17 mouse cellular contexts compared by ENCODE assay signal in genomic region chr12:85264940-85265339, GRCm38 (mm10). TPM values are rescaled to one million over a fixed set of nuclear protein-coding genes. Genes with fewer than 3 reads are reported as not detected.
A peak's percentile ranks its signal among the peaks of the same experiment; 100 is the strongest.
DNase-seq lines count a peak whose midpoint lies in the region; ATAC-seq and TF ChIP-seq lines count a peak whose summit lies in the region.
"Had no signal": no experiment of that assay in that cellular context is flagged by ENCODE, and none has a peak within 500 bp of the region (broad histone marks: within the 10 kb centered on the region; RNA-seq: fewer than 3 reads in every experiment).

No protein-coding gene starts in this region.

- no peak overlapping the region for H3K4me2 ChIP-seq in kidney, embryonic 14.5 days (replicated peaks; ENCODE audit: low read depth, low read length)
- no peak overlapping the region for H3K4me2 ChIP-seq in embryonic facial prominence, embryonic 11.5 days (ENCODE audit: low read depth, low read length)
- H3K4me2 ChIP-seq in limb, embryonic 14.5 days (replicated peaks; ENCODE audit: low read depth, low read length, severe bottlenecking) = no peak overlapping the region
- H3K4me2 ChIP-seq: embryonic facial prominence, embryonic 15.5 days; heart, embryonic 15.5 days; kidney, embryonic 15.5 days; neural tube, embryonic 13.5 days had no signal

- H3K4me1 ChIP-seq in kidney, embryonic 14.5 days (ENCODE audit: control insufficient read depth, insufficient read depth, low read length) = peaks cover 12% of the 10 kb centered on the region
- H3K4me1 ChIP-seq in embryonic facial prominence, embryonic 11.5 days (ENCODE audit: control insufficient read depth, insufficient read depth, low read length) = no peaks in the 10 kb centered on the region
- H3K4me1 ChIP-seq in limb, embryonic 14.5 days (ENCODE audit: control insufficient read depth, insufficient read depth, low read length) = peaks cover 30% of the 10 kb centered on the region

- H3K27me3 ChIP-seq in kidney, embryonic 14.5 days (ENCODE audit: control insufficient read depth, insufficient read depth, low read length) = no peaks in the 10 kb centered on the region
- H3K27me3 ChIP-seq in embryonic facial prominence, embryonic 11.5 days (ENCODE audit: control insufficient read depth, insufficient read depth, low read length) = no peaks in the 10 kb centered on the region
- no peaks in the 10 kb centered on the region for H3K27me3 ChIP-seq in limb, embryonic 14.5 days (ENCODE audit: control insufficient read depth, insufficient read depth, low read length)
- H3K27me3 ChIP-seq: embryonic facial prominence, embryonic 15.5 days; heart, embryonic 15.5 days; kidney, embryonic 15.5 days; neural tube, embryonic 13.5 days had no signal

- 17% methylated on average over 7 of the region's 7 CpGs for WGBS in kidney, embryonic 14.5 days
- 18% methylated on average over 7 of the region's 7 CpGs for WGBS in embryonic facial prominence, embryonic 11.5 days
- WGBS in limb, embryonic 14.5 days = 19% methylated on average over 7 of the region's 7 CpGs

- no peak overlapping the region for H3K4me3 ChIP-seq in kidney, embryonic 14.5 days (ENCODE audit: low read length)
- H3K4me3 ChIP-seq in embryonic facial prominence, embryonic 11.5 days (ENCODE audit: low read depth, low read length) = no peak overlapping the region
- H3K4me3 ChIP-seq in limb, embryonic 14.5 days (replicated peaks; ENCODE audit: low read length) = no peak overlapping the region
- H3K4me3 ChIP-seq: embryonic facial prominence, embryonic 15.5 days; heart, embryonic 15.5 days; kidney, embryonic 15.5 days; neural tube, embryonic 13.5 days had no signal

- no peak overlapping the region for H3K27ac ChIP-seq in kidney, embryonic 14.5 days (ENCODE audit: low read depth, low read length)
- no peak overlapping the region for H3K27ac ChIP-seq in embryonic facial prominence, embryonic 11.5 days (replicated peaks; ENCODE audit: low read depth, low read length)
- H3K27ac ChIP-seq in limb, embryonic 14.5 days (replicated peaks; ENCODE audit: low read depth, low read length) = peak overlapping the region; percentile 67
- H3K27ac ChIP-seq: heart, embryonic 15.5 days; neural tube, embryonic 13.5 days had no signal

- no peak overlapping the region for H3K9ac ChIP-seq in kidney, embryonic 14.5 days (ENCODE audit: low read depth, low read length)
- no peak overlapping the region for H3K9ac ChIP-seq in embryonic facial prominence, embryonic 11.5 days (replicated peaks; ENCODE audit: low read length)
- no peak overlapping the region for H3K9ac ChIP-seq in limb, embryonic 14.5 days (ENCODE audit: low read depth, low read length, severe bottlenecking)
- H3K9ac ChIP-seq: embryonic facial prominence, embryonic 15.5 days; heart, embryonic 15.5 days; kidney, embryonic 15.5 days; liver, postnatal 0 days; neural tube, embryonic 13.5 days had no signal

- ATAC-seq in kidney, embryonic 14.5 days (ENCODE audit: low FRiP score, low TSS enrichment) = peak; percentile 71; the same call in 1 of the 2 replicates
- no peak for ATAC-seq in embryonic facial prominence, embryonic 11.5 days (replicated peaks; ENCODE audit: insufficient number of reproducible peaks, low FRiP score, low TSS enrichment, low read depth)
- peak; percentile 80 for ATAC-seq in limb, embryonic 14.5 days (ENCODE audit: low FRiP score, low read depth)
- ATAC-seq: hindbrain, embryonic 16.5 days; liver, postnatal 0 days had no signal

- H3K9me3 ChIP-seq in kidney, embryonic 14.5 days (ENCODE audit: control insufficient read depth, low read length) = no peaks in the 10 kb centered on the region
- no peaks in the 10 kb centered on the region for H3K9me3 ChIP-seq in embryonic facial prominence, embryonic 11.5 days (replicated peaks; ENCODE audit: control insufficient read depth, low read length)
- no peaks in the 10 kb centered on the region for H3K9me3 ChIP-seq in limb, embryonic 14.5 days (ENCODE audit: control insufficient read depth, low read length)
- H3K9me3 ChIP-seq: embryonic facial prominence, embryonic 15.5 days; G1E; heart, embryonic 15.5 days; kidney, embryonic 15.5 days; neural tube, embryonic 13.5 days had no signal

- DNase-seq in kidney, postnatal 10 days = no peak
- DNase-seq in NIH3T3 (ENCODE audit: low read depth) = peak; percentile 41
- peak; percentile 84 for DNase-seq in embryonic facial prominence, embryonic 11.5 days (ENCODE audit: low spot score)
- DNase-seq in limb, embryonic 14.5 days (ENCODE audit: low spot score) = peak; percentile 89
- no peak for DNase-seq in gastrocnemius, postnatal 36 days
- DNase-seq in left cerebral cortex, adult 11 months (ENCODE audit: low spot score) = no peak
- DNase-seq in cerebellum, adult 9-10 months = no peak
- DNase-seq: cerebellum, adult 9-11 months; heart, adult 11 months; liver, postnatal 0 days had no signal

- no peak for TF ChIP-seq POLR2A in limb, embryonic 14.5 days (IDR thresholded peaks at IDR 0.05; ENCODE audit: borderline replicate concordance, extremely low read depth, insufficient read depth, insufficient read length)

- intact Hi-C loops in gastrocnemius, postnatal 36 days (cut with DNase I) = no loop called here

- no peaks in the 10 kb centered on the region for H3K36me3 ChIP-seq in kidney, embryonic 14.5 days (ENCODE audit: control insufficient read depth, insufficient read depth, low read length)
- no peaks in the 10 kb centered on the region for H3K36me3 ChIP-seq in embryonic facial prominence, embryonic 11.5 days (replicated peaks; ENCODE audit: control insufficient read depth, insufficient read depth, low read depth, low read length)
- no peaks in the 10 kb centered on the region for H3K36me3 ChIP-seq in limb, embryonic 14.5 days (ENCODE audit: control insufficient read depth, insufficient read depth, low read length)
- H3K36me3 ChIP-seq: embryonic facial prominence, embryonic 15.5 days had no signal

RNA-seq across cellular contexts. Expression of gene Mlh3, which starts 5.5 kb away (rescaled TPM):
- 6.2 and 10.8 TPM in 2 replicates for polyA plus RNA-seq in kidney, embryonic 14.5 days (2014; fragmentation: Nextera tagmentation; extraction: Ambion mirVana)
- 9.5 TPM in 2 replicates for polyA plus RNA-seq in embryonic facial prominence, embryonic 11.5 days (2014; fragmentation: Nextera tagmentation; extraction: Ambion mirVana)
- 11.3 and 12.3 TPM in 2 replicates for polyA plus RNA-seq in limb, embryonic 14.5 days (2012; rRNA removed)
- 8.6 and 9.3 TPM in 2 replicates for polyA plus RNA-seq in limb, embryonic 14.5 days (2014; fragmentation: Nextera tagmentation; extraction: Ambion mirVana)
- 1 to 10 TPM; 6.5 to 7.0 TPM for total RNA-seq in gastrocnemius, postnatal 36 days (2021)

RNA-seq across cellular contexts. Expression of gene Acyp1, which starts 23.3 kb away (rescaled TPM):
- 57.7 and 89.4 TPM in 2 replicates for polyA plus RNA-seq in kidney, embryonic 14.5 days (2014; fragmentation: Nextera tagmentation; extraction: Ambion mirVana)
- polyA plus RNA-seq in embryonic facial prominence, embryonic 11.5 days (2014; fragmentation: Nextera tagmentation; extraction: Ambion mirVana) = 49.7 and 58.5 TPM in 2 replicates
- 20.2 and 32.3 TPM in 2 replicates for polyA plus RNA-seq in limb, embryonic 14.5 days (2012; rRNA removed)
- 40.6 and 45.3 TPM in 2 replicates for polyA plus RNA-seq in limb, embryonic 14.5 days (2014; fragmentation: Nextera tagmentation; extraction: Ambion mirVana)
- 10 to 100 TPM; 38.0 to 38.6 TPM for total RNA-seq in gastrocnemius, postnatal 36 days (2021)

RNA-seq across cellular contexts. Expression of gene Zc2hc1c, which starts 23.5 kb away (rescaled TPM):
- polyA plus RNA-seq in kidney, embryonic 14.5 days (2014; fragmentation: Nextera tagmentation; extraction: Ambion mirVana) = 2.0 and 3.2 TPM in 2 replicates
- 0.89 and 0.95 TPM in 2 replicates for polyA plus RNA-seq in embryonic facial prominence, embryonic 11.5 days (2014; fragmentation: Nextera tagmentation; extraction: Ambion mirVana)
- 0.65 and 0.75 TPM in 2 replicates for polyA plus RNA-seq in limb, embryonic 14.5 days (2012; rRNA removed)
- polyA plus RNA-seq in limb, embryonic 14.5 days (2014; fragmentation: Nextera tagmentation; extraction: Ambion mirVana) = 1.5 and 1.6 TPM in 2 replicates
- total RNA-seq in gastrocnemius, postnatal 36 days (2021) = 1 to 10 TPM in 1 of 2 experiments, under 1 TPM in 1; 0.72 to 1.0 TPM

RNA-seq across cellular contexts. Expression of gene Eif2b2, which starts 45.7 kb away (rescaled TPM):
- polyA plus RNA-seq in kidney, embryonic 14.5 days (2014; fragmentation: Nextera tagmentation; extraction: Ambion mirVana) = 95.7 and 105 TPM in 2 replicates
- 89.6 and 90.0 TPM in 2 replicates for polyA plus RNA-seq in embryonic facial prominence, embryonic 11.5 days (2014; fragmentation: Nextera tagmentation; extraction: Ambion mirVana)
- polyA plus RNA-seq in limb, embryonic 14.5 days (2012; rRNA removed) = 109 and 128 TPM in 2 replicates
- polyA plus RNA-seq in limb, embryonic 14.5 days (2014; fragmentation: Nextera tagmentation; extraction: Ambion mirVana) = 78.2 and 79.6 TPM in 2 replicates
- 10 to 100 TPM; 51.0 to 54.7 TPM for total RNA-seq in gastrocnemius, postnatal 36 days (2021)

Comparison
In these comparisons a context has a peak if more than half of its experiments do, and no peak if none do; other contexts are left out.
1. DNase-seq: peak in NIH3T3 (single experiment), embryonic facial prominence, embryonic 11.5 days (single experiment) and limb, embryonic 14.5 days (single experiment); none in kidney, postnatal 10 days (single experiment), gastrocnemius, postnatal 36 days (0 of 2), left cerebral cortex, adult 11 months (single experiment) and cerebellum, adult 9-10 months (single experiment).